Mouse (Mus musculus): Measurements from ENCODE around the gene Plcg2. TPM values are rescaled to one million over a fixed set of nuclear protein-coding genes. Genes with fewer than 3 reads are reported as not detected.

Plcg2 gene
- total RNA-seq, 2 experiments from 2014 or later = 0.53 to 0.93 TPM

Small RNAs within 50 kb of the gene (microRNA-seq; reads per million reads assigned to microRNA genes)
- gene Gm27361 (not detected), gene Mir7077 (not detected), gene Mir7078 (not detected)

Other genes starting within 250 kb of the Plcg2 start
- gene Cmip, start 241.2 kb upstream of the Plcg2 start, total RNA-seq (2021) = 1 to 10 TPM; 6.8 to 8.5 TPM
- gene Sdr42e1, start 175.4 kb downstream of the Plcg2 start, total RNA-seq (2021) = under 1 TPM; 0.25 to 0.40 TPM
- gene Hsd17b2, start 203.6 kb downstream of the Plcg2 start, total RNA-seq (2021) = not detected

All from gastrocnemius, adult 18-20 months (tissue).